7 mouse cellular contexts compared by ENCODE assay signal in genomic region chr11:101462583-101463440, GRCm38 (mm10). TPM values are rescaled to one million over a fixed set of nuclear protein-coding genes. Genes with fewer than 3 reads are reported as not detected.
DNase-seq lines count a peak whose midpoint lies in the region; ATAC-seq and TF ChIP-seq lines count a peak whose summit lies in the region.

No protein-coding gene starts in this region.

- 35% methylated on average over 13 of the region's 13 CpGs for WGBS in hindbrain, embryonic 11.5 days
- WGBS in midbrain, embryonic 10.5 days, result 44% methylated on average over 13 of the region's 13 CpGs

- peaks cover 0 to 27% of the 10 kb centered on the region in 2 experiments; a peak in 3 of 4 replicates for H3K36me3 ChIP-seq in MEL (ENCODE audit: control insufficient read depth in 1 of 2, insufficient read depth in 2 of 2, low read length in 2 of 2)
- peaks cover 2% of the 10 kb centered on the region; the same call in 1 of the 2 replicates for H3K36me3 ChIP-seq in hindbrain, embryonic 11.5 days (ENCODE audit: control insufficient read depth, insufficient read depth, low read length)
- H3K36me3 ChIP-seq in midbrain, embryonic 10.5 days, result peaks cover 42% of the 10 kb centered on the region

- peak overlapping the region; percentile 88 for H3K4me2 ChIP-seq in hindbrain, embryonic 11.5 days (replicated peaks; ENCODE audit: low read depth, low read length)

- TF ChIP-seq CTCF in MEL (IDR thresholded peaks at IDR 0.05 in 2 of 3, conservative IDR thresholded peaks at IDR 0.05 in 1 of 3; ENCODE audit: control insufficient read depth in 1 of 3, insufficient read depth in 1 of 3, low read depth in 2 of 3, low read length in 3 of 3, poor library complexity in 1 of 3, severe bottlenecking in 1 of 3), result no peak

- H3K79me2 ChIP-seq in MEL (ENCODE audit: control insufficient read depth, insufficient read depth, low read length, poor library complexity), result peaks cover 6% of the 10 kb centered on the region; the same call in 1 of the 2 replicates

- TF ChIP-seq EP300 in MEL (IDR thresholded peaks at IDR 0.05; ENCODE audit: low read depth in 1 of 2, low read length in 2 of 2), result peak; percentile 85 to 89

- ATAC-seq in hindbrain, embryonic 11.5 days (ENCODE audit: low FRiP score), result peak; percentile 58; the same call in 1 of the 2 replicates

- peak overlapping the region; percentile 82 for H3K27ac ChIP-seq in MEL (ENCODE audit: control insufficient read depth, low read depth, low read length)
- peak overlapping the region; percentile 36; the same call in 1 of the 2 replicates for H3K27ac ChIP-seq in hindbrain, embryonic 11.5 days (ENCODE audit: low read depth, low read length)
- H3K27ac ChIP-seq in midbrain, embryonic 10.5 days (replicated peaks), result peak overlapping the region; percentile 80

- peak overlapping the region; percentile 78 for H3K9ac ChIP-seq in MEL (ENCODE audit: control insufficient read depth, low read depth, low read length, poor library complexity, severe bottlenecking)
- 0 out of 2 replicates have a peak overlapping the region, but pooled peaks have one; percentile 15 for H3K9ac ChIP-seq in hindbrain, embryonic 11.5 days (ENCODE audit: low read depth, low read length)

- peaks cover 12 to 33% of the 10 kb centered on the region in 2 experiments for H3K4me1 ChIP-seq in MEL (ENCODE audit: control insufficient read depth in 1 of 2, insufficient read depth in 2 of 2, low read length in 2 of 2)
- peaks cover 21% of the 10 kb centered on the region for H3K4me1 ChIP-seq in hindbrain, embryonic 11.5 days (replicated peaks; ENCODE audit: control insufficient read depth, insufficient read depth, low read length)
- H3K4me1 ChIP-seq in midbrain, embryonic 10.5 days, result peaks cover 86% of the 10 kb centered on the region

- TF ChIP-seq POLR2A in MEL (IDR thresholded peaks at IDR 0.05; ENCODE audit: control insufficient read depth in 1 of 2, insufficient read depth in 1 of 2, low read depth in 1 of 2, low read length in 2 of 2, poor library complexity in 1 of 2), result no peak; a peak in 1 of 4 replicates

- H3K4me3 ChIP-seq in MEL (ENCODE audit: control insufficient read depth in 1 of 2, insufficient read depth in 1 of 2, low read depth in 2 of 2, low read length in 2 of 2), result no peak overlapping the region; a peak in 1 of 4 replicates
- peak overlapping the region; percentile 93 for H3K4me3 ChIP-seq in hindbrain, embryonic 11.5 days (ENCODE audit: low read depth, low read length)
- peak overlapping the region; percentile 32 for H3K4me3 ChIP-seq in midbrain, embryonic 10.5 days

- no peak for TF ChIP-seq RAD21 in MEL (IDR thresholded peaks at IDR 0.05; ENCODE audit: low read depth, low read length)

- peak; percentile 80 for DNase-seq in A20 (ENCODE audit: low read depth, low spot score)
- DNase-seq in MEL (ENCODE audit: low read depth, low spot score), result peak; percentile 91
- peak; percentile 62 for DNase-seq in hindbrain, embryonic 11.5 days (ENCODE audit: low spot score)
- DNase-seq in midbrain, embryonic 10.5 days (ENCODE audit: low spot score), result peak; percentile 71
- no peak for DNase-seq in kidney, postnatal 10 days
- DNase-seq in left cerebral cortex, adult 8-10 months (ENCODE audit: low spot score in 2 of 2), result no peak
- DNase-seq in right cerebral cortex, postnatal 14 days, result no peak

- H3K9me3 ChIP-seq in MEL (replicated peaks; ENCODE audit: insufficient read depth, low read length), result no peaks in the 10 kb centered on the region
- no peaks in the 10 kb centered on the region for H3K9me3 ChIP-seq in hindbrain, embryonic 11.5 days (ENCODE audit: control insufficient read depth, low read length)
- H3K9me3 ChIP-seq in midbrain, embryonic 10.5 days (replicated peaks), result no peaks in the 10 kb centered on the region

- H3K27me3 ChIP-seq in MEL (ENCODE audit: control insufficient read depth in 1 of 2, insufficient read depth in 2 of 2, low read length in 2 of 2), result no peaks in the 10 kb centered on the region
- H3K27me3 ChIP-seq in hindbrain, embryonic 11.5 days (ENCODE audit: control insufficient read depth, insufficient read depth, low read length), result no peaks in the 10 kb centered on the region
- H3K27me3 ChIP-seq in midbrain, embryonic 10.5 days (ENCODE audit: low read depth, poor library complexity, severe bottlenecking), result peaks cover 27% of the 10 kb centered on the region

TF ChIP-seq in MEL, 35 proteins besides CTCF, POLR2A, EP300 and RAD21 (continues in another document):
- no peak for TF ChIP-seq ZKSCAN1 (IDR thresholded peaks at IDR 0.05; ENCODE audit: low read depth, low read length)
- peak; percentile 80 for TF ChIP-seq SIN3A (IDR thresholded peaks at IDR 0.05; ENCODE audit: low read length)
- no peak for TF ChIP-seq CHD2 (IDR thresholded peaks at IDR 0.05; ENCODE audit: low read length)
- peak; percentile 97 for TF ChIP-seq UBTF (IDR thresholded peaks at IDR 0.05; ENCODE audit: borderline replicate concordance, insufficient read depth, low read depth, low read length)
- no peak for TF ChIP-seq GABPA (IDR thresholded peaks at IDR 0.05; ENCODE audit: low read depth, low read length)
- peak; percentile 88 for TF ChIP-seq GATA1 (IDR thresholded peaks at IDR 0.05; ENCODE audit: low read depth, low read length)
- no peak for TF ChIP-seq JUND (IDR thresholded peaks at IDR 0.05; ENCODE audit: low read depth, low read length)
- peak; percentile 66; the same call in 1 of the 2 replicates for TF ChIP-seq RCOR1 (IDR thresholded peaks at IDR 0.05; ENCODE audit: low read depth, low read length)
- TF ChIP-seq NRF1 (IDR thresholded peaks at IDR 0.05; ENCODE audit: insufficient read depth, low read depth, low read length, poor library complexity, severe bottlenecking), result no peak
- TF ChIP-seq SMC3 (IDR thresholded peaks at IDR 0.05; ENCODE audit: low read depth, low read length), result no peak
- no peak for TF ChIP-seq ZC3H11A (IDR thresholded peaks at IDR 0.05; ENCODE audit: low read depth, low read length)
- TF ChIP-seq TBP (IDR thresholded peaks at IDR 0.05; ENCODE audit: low read depth, low read length), result peak; percentile 97
- peak; percentile 60; the same call in 1 of the 2 replicates for TF ChIP-seq MYB (IDR thresholded peaks at IDR 0.05; ENCODE audit: low read depth, low read length)
- no peak; the same call in 1 of the 2 replicates for TF ChIP-seq NELFE (IDR thresholded peaks at IDR 0.05; ENCODE audit: low read depth, low read length)
- TF ChIP-seq TCF12 (IDR thresholded peaks at IDR 0.05; ENCODE audit: low read depth, low read length), result peak; percentile 90
- TF ChIP-seq ETS1 (IDR thresholded peaks at IDR 0.05; ENCODE audit: low read depth, low read length), result peak; percentile 79
- TF ChIP-seq POLR2AphosphoS2 (IDR thresholded peaks at IDR 0.05; ENCODE audit: low read length), result no peak
- no peak for TF ChIP-seq POLR2AphosphoS5 (IDR thresholded peaks at IDR 0.05; ENCODE audit: borderline replicate concordance, low read depth, low read length)
- TF ChIP-seq USF1 (IDR thresholded peaks at IDR 0.05; ENCODE audit: low read depth, low read length), result no peak
- TF ChIP-seq MAFK (IDR thresholded peaks at IDR 0.05; ENCODE audit: borderline replicate concordance, low read depth, low read length), result no peak; the same call in 1 of the 2 replicates
- TF ChIP-seq TAL1 (IDR thresholded peaks at IDR 0.05; ENCODE audit: low read length), result peak; percentile 88
- peak; percentile 39; the same call in 1 of the 2 replicates for TF ChIP-seq MXI1 (IDR thresholded peaks at IDR 0.05; ENCODE audit: low read depth, low read length)

RNA-seq across cellular contexts. Expression of gene Rnd2, which starts 2.0 kb away (rescaled TPM):
- 4.2 and 6.4 TPM in 2 replicates for total RNA-seq in MEL (2012; rRNA removed)
- 10 to 100 TPM in 1 of 2 experiments, not detected in 1; 18.6 TPM for polyA plus RNA-seq in MEL (2012; ENCODE audit: insufficient read depth in 1 of 2, insufficient read length in 2 of 2, low read depth in 1 of 2, low replicate concordance in 2 of 2, missing spikeins in 1 of 2)
- polyA plus RNA-seq in hindbrain, embryonic 11.5 days (2014; fragmentation: Nextera tagmentation; extraction: Ambion mirVana), result 88.0 and 127 TPM in 2 replicates
- 38.8 and 57.7 TPM in 2 replicates for polyA plus RNA-seq in midbrain, embryonic 10.5 days (2016; fragmentation: Nextera tagmentation; extraction: Ambion mirVana)
- 100 to 1,000 TPM; 156 to 190 (median 176) TPM for total RNA-seq in left cerebral cortex, adult 8-10 months (2022)

RNA-seq across cellular contexts. Expression of gene Vat1, which starts 3.2 kb away (rescaled TPM):
- 43.9 and 49.5 TPM in 2 replicates for total RNA-seq in MEL (2012; rRNA removed)
- polyA plus RNA-seq in MEL (2012; ENCODE audit: insufficient read depth in 1 of 2, insufficient read length in 2 of 2, low read depth in 1 of 2, low replicate concordance in 2 of 2, missing spikeins in 1 of 2), result 100 to 1,000 TPM in 1 of 2 experiments, not detected in 1; 125 TPM
- polyA plus RNA-seq in hindbrain, embryonic 11.5 days (2014; fragmentation: Nextera tagmentation; extraction: Ambion mirVana), result 74.5 and 89.4 TPM in 2 replicates
- polyA plus RNA-seq in midbrain, embryonic 10.5 days (2016; fragmentation: Nextera tagmentation; extraction: Ambion mirVana), result 36.1 and 47.7 TPM in 2 replicates
- total RNA-seq in left cerebral cortex, adult 8-10 months (2022), result 10 to 100 TPM; 40.7 to 54.4 (median 45.8) TPM

RNA-seq across cellular contexts. Expression of gene Ifi35, which starts 14.6 kb away (rescaled TPM):
- total RNA-seq in MEL (2012; rRNA removed), result 37.5 and 64.4 TPM in 2 replicates
- 100 to 1,000 TPM in 1 of 2 experiments, 10 to 100 TPM in 1; 35.5 to 146 TPM for polyA plus RNA-seq in MEL (2012; ENCODE audit: insufficient read depth in 1 of 2, insufficient read length in 2 of 2, low read depth in 1 of 2, low replicate concordance in 2 of 2, missing spikeins in 1 of 2)
- 4.5 and 5.0 TPM in 2 replicates for polyA plus RNA-seq in hindbrain, embryonic 11.5 days (2014; fragmentation: Nextera tagmentation; extraction: Ambion mirVana)
- 3.2 and 4.0 TPM in 2 replicates for polyA plus RNA-seq in midbrain, embryonic 10.5 days (2016; fragmentation: Nextera tagmentation; extraction: Ambion mirVana)
- total RNA-seq in left cerebral cortex, adult 8-10 months (2022), result 1 to 10 TPM; 2.8 to 4.8 (median 3.3) TPM

RNA-seq across cellular contexts. Expression of gene Rpl27, which starts 20.7 kb away (rescaled TPM):
- total RNA-seq in MEL (2012; rRNA removed), result 2,405 and 2,621 TPM in 2 replicates
- 100 to 1,000 TPM in 1 of 2 experiments, not detected in 1; 595 TPM for polyA plus RNA-seq in MEL (2012; ENCODE audit: insufficient read depth in 1 of 2, insufficient read length in 2 of 2, low read depth in 1 of 2, low replicate concordance in 2 of 2, missing spikeins in 1 of 2)
- polyA plus RNA-seq in hindbrain, embryonic 11.5 days (2014; fragmentation: Nextera tagmentation; extraction: Ambion mirVana), result 387 and 395 TPM in 2 replicates
- polyA plus RNA-seq in midbrain, embryonic 10.5 days (2016; fragmentation: Nextera tagmentation; extraction: Ambion mirVana), result 382 and 448 TPM in 2 replicates
- 10 to 100 TPM; 20.6 to 44.6 (median 32.7) TPM for total RNA-seq in left cerebral cortex, adult 8-10 months (2022)

RNA-seq across cellular contexts. Expression of gene Ptges3l, which starts 37.7 kb away (rescaled TPM):
- 1.4 and 1.6 TPM in 2 replicates for total RNA-seq in MEL (2012; rRNA removed)
- polyA plus RNA-seq in MEL (2012; ENCODE audit: insufficient read depth in 1 of 2, insufficient read length in 2 of 2, low read depth in 1 of 2, low replicate concordance in 2 of 2, missing spikeins in 1 of 2), result 1 to 10 TPM in 1 of 2 experiments, not detected in 1; 2.3 TPM
- 3.1 and 3.5 TPM in 2 replicates for polyA plus RNA-seq in hindbrain, embryonic 11.5 days (2014; fragmentation: Nextera tagmentation; extraction: Ambion mirVana)
- polyA plus RNA-seq in midbrain, embryonic 10.5 days (2016; fragmentation: Nextera tagmentation; extraction: Ambion mirVana), result 2.4 and 3.7 TPM in 2 replicates
- 1 to 10 TPM; 2.1 to 3.5 (median 3.1) TPM for total RNA-seq in left cerebral cortex, adult 8-10 months (2022)

Comparison
In these comparisons a context has a peak if more than half of its experiments do, and no peak if none do; other contexts are left out.
1. DNase-seq: peak in A20 (single experiment), MEL (single experiment), hindbrain, embryonic 11.5 days (single experiment) and midbrain, embryonic 10.5 days (single experiment); none in kidney, postnatal 10 days (single experiment), left cerebral cortex, adult 8-10 months (0 of 2) and right cerebral cortex, postnatal 14 days (single experiment).
2. H3K4me3 ChIP-seq: peak in hindbrain, embryonic 11.5 days (single experiment) and midbrain, embryonic 10.5 days (single experiment); none in MEL (0 of 2).
3. Peak in every context shown above with its lines, with median percentiles within 50 percentile points of each other: H3K27ac ChIP-seq.